Mouse (Mus musculus) hindbrain, postnatal 0 days (tissue): Measurements from ENCODE around the gene Ttll13. TPM values are rescaled to one million over a fixed set of nuclear protein-coding genes. Genes with fewer than 3 reads are reported as not detected.

ENCODE experiments used
- ATAC-seq: fragments of 200-750 bp; cut with Nextera tagmentation; 2 replicates; pipeline ENCODE4 v1.8.0; 2017; ENCODE audit warnings: mild to moderate bottlenecking, moderate TSS enrichment, moderate library complexity
- DNase-seq: peaks from one replicate; pipeline ENCODE4 v3.0.0-alpha.2; 2015; ENCODE audit warnings: low spot score
- H3K27ac ChIP-seq: fragments of 300-500 bp; sonication (generic); 2 replicates; pipeline ENCODE4 v1.5.1; 2014; ENCODE audit warnings: mild to moderate bottlenecking
- H3K27me3 ChIP-seq: fragments of 300-500 bp; sonication (generic); 2 replicates; pipeline ENCODE4 v1.6.1; 2014; ENCODE audit warnings: low read length, mixed read lengths; ENCODE audit not compliant: insufficient read depth
- H3K36me3 ChIP-seq: fragments of 300-500 bp; sonication (generic); 2 replicates; pipeline ENCODE4 v1.6.1; 2014; ENCODE audit warnings: low read length, mixed read lengths; ENCODE audit not compliant: insufficient read depth
- H3K4me1 ChIP-seq: fragments of 300-500 bp; sonication (generic); 2 replicates; pipeline ENCODE4 v1.6.1; 2014; ENCODE audit warnings: antibody characterized with exemption, low read length, mixed read lengths; ENCODE audit not compliant: insufficient read depth
- H3K4me2 ChIP-seq: fragments of 300-500 bp; sonication (generic); 2 replicates; pipeline ENCODE4 v1.6.1; 2014; ENCODE audit warnings: low read depth, mild to moderate bottlenecking, low read length, moderate library complexity, mixed read lengths
- H3K4me3 ChIP-seq: fragments of 300-500 bp; sonication (generic); 2 replicates; pipeline ENCODE4 v1.5.1; 2014; ENCODE audit warnings: low read length
- H3K9ac ChIP-seq: fragments of 300-500 bp; sonication (generic); replicated peaks from 2 replicates; pipeline ENCODE4 v1.6.1; 2014; ENCODE audit warnings: mild to moderate bottlenecking, low read length, moderate library complexity, mixed read lengths
- H3K9me3 ChIP-seq: fragments of 300-500 bp; sonication (generic); 2 replicates; pipeline ENCODE4 v1.6.1; 2016; ENCODE audit warnings: low read length, mixed read lengths
- CTCF ChIP-seq: IDR thresholded peaks from 2 replicates; pipeline ENCODE4 v1.5.1; 2016; ENCODE audit warnings: antibody characterized with exemption, control low read depth, low read depth
- WGBS: fragments of 180-500 bp; shearing (Covaris S2); extraction: QIAGEN DNeasy Blood & Tissue Kit; methylation state at CpG from one replicate; pipeline ENCODE4 v1.1.7; 2014; 5-methylcytosine and 5-hydroxymethylcytosine counted together
- polyA plus RNA-seq: library from polyadenylated mRNA; unstranded; fragments of >200 nt; fragmentation: Nextera tagmentation; extraction: Ambion mirVana; gene quantifications from 2 replicates; pipeline ENCODE4 v1.2.1, GENCODE M21; 2015
- total RNA-seq: library from RNA; depleted of rRNA; stranded (reverse); fragments of >200 nt; gene quantifications from 2 replicates; pipeline ENCODE4 v1.2.3, GENCODE M21; 2014

The Ttll13 gene
- total and polyA plus RNA-seq, 2 experiments from 2014 or later = 0.73 to 2.7 TPM

DNA sequence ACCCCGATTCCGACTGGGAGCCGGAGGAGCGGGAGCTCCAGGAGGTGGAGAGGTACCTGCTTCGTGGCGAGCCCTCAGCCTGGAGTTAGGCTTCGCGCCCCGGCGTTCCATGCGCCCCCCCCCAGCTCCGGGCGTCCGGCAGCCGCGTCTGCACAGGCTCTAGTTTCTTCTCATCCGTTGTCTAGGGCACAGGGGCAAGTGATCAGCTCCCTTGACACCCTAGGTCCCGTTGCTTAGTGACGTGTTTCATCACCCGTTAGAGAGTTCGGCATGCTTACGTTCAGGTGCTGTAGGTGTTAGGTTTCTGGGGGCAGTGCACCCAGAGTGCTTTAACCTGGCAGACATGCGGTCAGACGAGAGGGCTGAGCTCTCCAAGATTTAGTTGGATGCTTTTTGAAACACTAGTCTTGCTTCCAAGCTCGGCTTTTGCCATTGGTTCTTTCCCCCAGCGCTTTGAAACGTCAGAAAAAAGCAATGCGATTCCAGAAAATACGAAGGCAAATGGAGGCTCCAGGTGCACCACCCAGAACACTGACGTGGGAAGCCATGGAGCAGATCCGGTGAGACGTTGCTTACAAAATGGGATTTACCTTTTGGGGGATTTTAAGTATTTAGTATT is 15.3 kb downstream of the Ttll13 start:
- ATAC-seq (peak; percentile 72), DNase-seq (peak; percentile 47)
- Histone ChIP-seq H3K4me1 (peaks cover 10% of the 10 kb centered on the region), H3K36me3 (peaks cover 21% of the 10 kb centered on the region), H3K4me3 (peak overlapping the region; percentile 68), H3K9me3 (no peaks in the 10 kb centered on the region), H3K27ac (peak overlapping the region; percentile 88), H3K4me2 (peak overlapping the region; percentile 92), H3K27me3 (peaks cover 21% of the 10 kb centered on the region), H3K9ac (peak overlapping the region; percentile 73)
- WGBS = 2% methylated on average over 29 of the region's 32 CpGs
- no peak for TF ChIP-seq CTCF

- WGBS = 89% methylated on average over 12 of the region's 12 CpGs
- Histone ChIP-seq H3K27ac (no peak overlapping the region), H3K27me3 (0 out of 2 replicates have a peak, but pooled peaks cover 3% of the 10 kb centered on the region), H3K36me3 (peaks cover 27% of the 10 kb centered on the region), H3K4me1 (peaks cover 10% of the 10 kb centered on the region), H3K9me3 (no peaks in the 10 kb centered on the region), H3K4me3 (no peak overlapping the region), H3K4me2 (no peak overlapping the region), H3K9ac (no peak overlapping the region)
- no peak for TF ChIP-seq CTCF
- ATAC-seq = no peak
- DNase-seq = no peak
Observed at GRCm38 (mm10) chr7:80264606-80265005, 18.4 kb downstream of the Ttll13 start.

- peaks cover 13% of the 10 kb centered on the region for H3K4me1 ChIP-seq
- ATAC-seq (no peak), DNase-seq (no peak)
- peaks cover 29% of the 10 kb centered on the region for H3K36me3 ChIP-seq
- no peak overlapping the region for H3K27ac ChIP-seq
- no peak overlapping the region for H3K4me3 ChIP-seq
- H3K4me2 ChIP-seq = no peak overlapping the region
- no peaks in the 10 kb centered on the region for H3K27me3 ChIP-seq
- no peak overlapping the region for H3K9ac ChIP-seq
- 77% methylated on average over 1 of the region's 1 CpGs for WGBS
- no peaks in the 10 kb centered on the region for H3K9me3 ChIP-seq
- TF ChIP-seq CTCF = no peak
Observed at GRCm38 (mm10) chr7:80267764-80268163, 21.6 kb downstream of the Ttll13 start.

- DNase-seq (peak; percentile 96), ATAC-seq (peak; percentile 93)
- Histone ChIP-seq H3K27ac (peak within 1 kb of the TSS; percentile 66), H3K27me3 (no peaks in the 10 kb centered on the region), H3K4me3 (peak within 1 kb of the TSS; percentile 67), H3K36me3 (peaks cover 36% of the 10 kb centered on the region), H3K9me3 (no peaks in the 10 kb centered on the region), H3K4me1 (peaks cover 13% of the 10 kb centered on the region), H3K4me2 (peak within 1 kb of the TSS; percentile 80), H3K9ac (peak within 1 kb of the TSS; percentile 64)
- TF ChIP-seq CTCF = no peak
- WGBS = 3% methylated on average over 21 of the region's 21 CpGs
Observed at GRCm38 (mm10) chr7:80268897-80269750, 22.9 kb downstream of the Ttll13 start, which contains the start of gene Vps33b. TSS of gene Vps33b (plus strand) at chr7:80269649.

- Histone ChIP-seq H3K27ac (peak overlapping the region; percentile 66), H3K4me3 (peak overlapping the region; percentile 67), H3K27me3 (no peaks in the 10 kb centered on the region), H3K9me3 (no peaks in the 10 kb centered on the region), H3K36me3 (peaks cover 37% of the 10 kb centered on the region), H3K4me1 (peaks cover 13% of the 10 kb centered on the region), H3K9ac (peak overlapping the region; percentile 64), H3K4me2 (peak overlapping the region; percentile 80)
- TF ChIP-seq CTCF = no peak
- ATAC-seq = peak; percentile 64; the same call in 1 of the 2 replicates
- WGBS = 1% methylated on average over 23 of the region's 23 CpGs
- DNase-seq = peak; percentile 27
Observed at GRCm38 (mm10) chr7:80269751-80270255, 23.6 kb downstream of the Ttll13 start.

GRCm38 (mm10) chr7:80273456-80273855 is 27.3 kb downstream of the Ttll13 start:
- H3K4me1 ChIP-seq = peaks cover 13% of the 10 kb centered on the region
- H3K36me3 ChIP-seq = peaks cover 39% of the 10 kb centered on the region
- no peak for ATAC-seq
- WGBS = 93% methylated on average over 2 of the region's 2 CpGs
- DNase-seq = no peak
- no peak overlapping the region for H3K4me3 ChIP-seq
- no peak overlapping the region for H3K27ac ChIP-seq
- TF ChIP-seq CTCF = no peak
- H3K4me2 ChIP-seq = no peak overlapping the region
- no peaks in the 10 kb centered on the region for H3K27me3 ChIP-seq
- H3K9me3 ChIP-seq = no peaks in the 10 kb centered on the region
- no peak overlapping the region for H3K9ac ChIP-seq
